Mouse (Mus musculus): ENCODE results near the gene Olfr1105.

Olfr1105 gene

DNA sequence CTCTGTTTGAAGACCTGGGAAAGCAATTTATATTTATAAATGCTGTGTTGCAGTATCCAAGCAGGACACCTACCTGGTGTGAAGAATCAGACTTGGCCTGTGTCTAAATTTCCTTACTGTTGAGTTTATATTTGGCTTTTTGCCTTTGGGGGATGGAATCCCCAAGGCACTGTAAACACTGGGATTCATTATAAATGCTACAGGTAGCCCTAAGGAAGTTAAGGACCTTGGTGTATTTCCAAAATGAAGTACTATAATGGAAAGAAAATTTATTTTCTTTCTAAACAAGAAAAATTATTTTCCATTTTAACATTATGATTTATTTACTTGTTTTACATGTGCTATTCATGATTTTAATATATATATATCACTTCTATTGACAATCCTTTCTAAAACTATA, at the start of gene Olfr1105:
TSS of gene Olfr1105 (minus strand) at position 101 of the 400 bp plus-strand sequence.
- no peak for DNase-seq

DNA sequence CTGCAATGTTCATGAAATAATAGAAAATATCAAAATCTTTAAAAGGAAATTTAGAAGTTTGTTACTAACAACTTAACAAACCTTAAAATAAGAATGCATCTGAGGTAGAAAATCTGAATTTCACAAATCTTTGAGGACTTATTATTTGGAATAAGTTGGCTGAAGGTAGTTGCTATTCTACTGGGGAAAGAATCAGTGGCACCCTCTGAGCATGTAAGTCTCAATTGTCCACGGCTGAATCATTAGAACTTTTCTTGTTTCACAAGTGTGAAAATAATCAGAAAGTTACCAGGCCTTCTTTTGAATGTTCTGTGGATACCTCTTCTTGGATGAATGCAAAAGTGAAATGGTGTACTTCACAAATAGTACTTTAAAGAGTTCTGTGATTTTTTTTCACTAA, 39.4 kb upstream of the Olfr1105 start, which contains the start of gene Olfr1107:
TSS of gene Olfr1107 (minus strand) at position 101 of the 400 bp plus-strand sequence.
- DNase-seq, result no peak

DNA sequence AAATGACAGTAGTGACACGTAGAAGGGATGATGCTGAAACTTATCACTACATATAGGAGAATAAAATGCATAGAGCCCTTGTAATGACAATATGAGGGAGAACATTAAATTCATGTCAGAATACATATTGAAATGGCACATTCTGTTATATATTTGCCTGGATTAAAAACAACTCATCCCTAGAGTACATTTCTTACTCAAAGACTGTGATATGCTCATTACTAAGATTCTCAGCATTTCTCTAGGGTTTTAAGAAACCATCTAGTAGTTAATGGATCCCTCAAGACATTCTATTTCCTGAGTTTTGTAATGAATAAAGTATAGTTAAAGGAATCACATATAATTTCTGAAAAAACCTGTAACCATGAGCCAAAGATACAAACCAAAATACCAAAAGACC, 15.8 kb upstream of the Olfr1105 start, which contains the start of gene Olfr1106:
TSS of gene Olfr1106 (minus strand) at position 101 of the 400 bp plus-strand sequence.
- DNase-seq, result no peak

DNA sequence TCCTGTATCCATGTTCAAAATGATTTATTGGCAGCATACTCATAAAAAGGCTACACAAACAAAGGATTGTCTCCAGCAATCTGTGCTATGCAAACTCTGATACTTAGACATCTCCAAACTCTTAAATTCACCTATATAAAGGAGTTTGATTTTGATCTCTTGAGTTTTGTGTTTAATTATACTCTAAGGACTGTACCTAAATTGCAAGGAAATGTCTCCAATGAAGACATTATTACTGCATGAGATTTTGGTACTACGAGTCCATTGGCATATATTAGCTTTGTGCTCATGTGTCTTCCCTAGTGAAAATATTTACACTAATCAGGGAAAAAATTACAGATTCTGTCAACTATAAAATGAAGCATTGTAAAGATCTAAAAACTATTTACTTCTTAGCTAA, 9.4 kb downstream of the Olfr1105 start, which contains the start of gene Olfr1104:
TSS of gene Olfr1104 (minus strand) at position 101 of the 400 bp plus-strand sequence.
- DNase-seq, result no peak

DNA sequence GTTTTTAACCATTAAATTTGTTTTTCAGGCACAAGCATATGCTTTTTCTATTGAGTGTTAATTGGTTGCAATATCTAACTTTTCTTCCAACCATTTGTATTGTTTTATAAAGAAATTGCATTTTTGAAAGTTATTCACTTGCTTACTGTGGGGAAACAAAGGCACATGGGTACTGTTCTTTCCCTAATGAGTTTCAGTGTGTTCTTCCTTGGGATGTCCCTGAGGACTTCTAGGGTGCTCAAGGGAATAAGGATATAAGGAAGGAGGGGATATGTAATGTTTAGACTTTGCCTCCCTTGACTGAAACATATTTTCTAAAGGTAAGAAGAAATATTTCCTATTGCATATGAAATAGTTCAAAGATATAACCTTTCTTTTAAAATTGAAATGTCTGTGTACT, 38.2 kb downstream of the Olfr1105 start, which contains the start of gene Olfr1102:
TSS of gene Olfr1102 (plus strand) at position 301 of the 400 bp plus-strand sequence.
- no peak for DNase-seq

DNA sequence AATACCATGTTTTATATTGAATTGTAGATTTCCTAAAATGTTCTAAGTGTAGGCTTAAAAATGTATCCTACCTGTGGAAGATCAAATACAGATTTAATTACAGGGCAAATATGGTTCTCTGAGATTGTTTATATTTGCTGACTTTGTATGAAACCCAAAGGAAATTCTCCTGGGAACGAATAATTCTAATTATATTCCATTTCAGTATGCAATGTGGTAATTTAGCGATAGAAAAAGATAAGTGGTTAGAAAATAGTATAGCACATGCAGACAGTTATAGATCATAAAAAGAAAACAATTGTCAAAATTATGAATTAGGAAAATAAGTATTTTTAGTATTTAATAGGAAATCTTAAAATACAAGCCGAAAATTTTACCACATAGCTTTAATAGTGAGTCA, 45.2 kb downstream of the Olfr1105 start, which contains the start of gene Olfr1101:
TSS of gene Olfr1101 (minus strand) at position 101 of the 400 bp plus-strand sequence.
- DNase-seq, result no peak
